Mouse (Mus musculus): ENCODE data around the gene Llgl2. TPM values are rescaled to one million over a fixed set of nuclear protein-coding genes. Genes with fewer than 3 reads are reported as not detected.

The Llgl2 gene
- total and polyA plus RNA-seq, 3 experiments = 3.8 to 12.3 (median 9.2) TPM

- DNase-seq (ENCODE audit: extremely low read depth) = no peak
- no peak overlapping the region for H3K4me3 ChIP-seq (replicated peaks in 1 of 3; ENCODE audit: low read depth in 2 of 3, low read length in 2 of 3, poor library complexity in 1 of 3)
- no peak overlapping the region for H3K27ac ChIP-seq (ENCODE audit: insufficient read depth, low read depth)
- in situ Hi-C loops (cut with MboI; ENCODE audit: low pct_ligation_motif_present, low pct_unique_long_range_greater_than_20kb, low sequenced_read_pairs) = no loop called here
- peaks cover 83 to 95% of the 10 kb centered on the region in 2 experiments for H3K36me3 ChIP-seq (replicated peaks in 1 of 2; ENCODE audit: control insufficient read depth in 1 of 2, insufficient read depth in 1 of 2, low read length in 1 of 2)
- no peak overlapping the region for H3K4me2 ChIP-seq (ENCODE audit: insufficient read depth, low read depth, poor library complexity, severe bottlenecking)
- H3K79me2 ChIP-seq (replicated peaks; ENCODE audit: control insufficient read depth, extremely low read depth, insufficient read depth, poor library complexity, severe bottlenecking) = no peaks in the 10 kb centered on the region
- no peaks in the 10 kb centered on the region for H3K9me3 ChIP-seq (replicated peaks; ENCODE audit: low read length)
- dilution Hi-C loops (cut with MboI; ENCODE audit: extremely low pct_ligation_motif_present, extremely low pct_unique_long_range_greater_than_20kb, low sequenced_read_pairs) = no loop called here
- H3K9ac ChIP-seq (ENCODE audit: insufficient read depth, low read depth) = no peak overlapping the region
- no peaks in the 10 kb centered on the region for H3K4me1 ChIP-seq (ENCODE audit: control insufficient read depth in 1 of 2, insufficient read depth in 2 of 2)
- no peaks in the 10 kb centered on the region for H3K27me3 ChIP-seq (replicated peaks)
- TF ChIP-seq USF1 (IDR thresholded peaks at IDR 0.05; ENCODE audit: low read depth, low read length) (no peak), E2F4 (IDR thresholded peaks at IDR 0.05; ENCODE audit: insufficient replicate concordance, low read depth, low read length) (no peak), BHLHE40 (IDR thresholded peaks at IDR 0.05; ENCODE audit: low read depth, low read length) (no peak), NRF1 (IDR thresholded peaks at IDR 0.05; ENCODE audit: low read depth, low read length) (no peak), ZMIZ1 (IDR thresholded peaks at IDR 0.05; ENCODE audit: low read depth, low read length) (no peak), JUN (IDR thresholded peaks at IDR 0.05; ENCODE audit: insufficient read depth, low read depth, low read length) (no peak), IRF4 (IDR thresholded peaks at IDR 0.05; ENCODE audit: low read depth, low read length) (no peak), SIN3A (IDR thresholded peaks at IDR 0.05; ENCODE audit: low read length) (no peak), MAFK (IDR thresholded peaks at IDR 0.05; ENCODE audit: insufficient replicate concordance, low read length) (no peak), POLR2AphosphoS2 (IDR thresholded peaks at IDR 0.05; ENCODE audit: low read depth, low read length) (no peak), PAX5 (IDR thresholded peaks at IDR 0.05; ENCODE audit: low read length) (no peak), USF2 (conservative IDR thresholded peaks at IDR 0.05; ENCODE audit: low read depth, low read length) (no peak), ZC3H11A (IDR thresholded peaks at IDR 0.05; ENCODE audit: low read depth, low read length) (no peak)
These were observed 31.5 kb upstream of the Llgl2 start for GRCm38 (mm10) chr11:115792353-115792752.

- no peak for DNase-seq (ENCODE audit: extremely low read depth)
- Histone ChIP-seq H3K79me2 (replicated peaks; ENCODE audit: control insufficient read depth, extremely low read depth, insufficient read depth, poor library complexity, severe bottlenecking) (no peaks in the 10 kb centered on the region), H3K9me3 (replicated peaks; ENCODE audit: low read length) (no peaks in the 10 kb centered on the region), H3K36me3 (replicated peaks in 1 of 2; ENCODE audit: control insufficient read depth in 1 of 2, insufficient read depth in 1 of 2, low read length in 1 of 2) (peaks cover 91 to 99% of the 10 kb centered on the region in 2 experiments), H3K9ac (ENCODE audit: insufficient read depth, low read depth) (no peak overlapping the region), H3K27ac (ENCODE audit: insufficient read depth, low read depth) (no peak overlapping the region), H3K4me3 (replicated peaks in 1 of 3; ENCODE audit: low read depth in 2 of 3, low read length in 2 of 3, poor library complexity in 1 of 3) (no peak overlapping the region), H3K4me1 (ENCODE audit: control insufficient read depth in 1 of 2, insufficient read depth in 2 of 2) (no peaks in the 10 kb centered on the region), H3K27me3 (replicated peaks) (no peaks in the 10 kb centered on the region), H3K4me2 (ENCODE audit: insufficient read depth, low read depth, poor library complexity, severe bottlenecking) (no peak overlapping the region)
- in situ Hi-C loops (cut with MboI; ENCODE audit: low pct_ligation_motif_present, low pct_unique_long_range_greater_than_20kb, low sequenced_read_pairs) = no loop called here
- dilution Hi-C loops (cut with MboI; ENCODE audit: extremely low pct_ligation_motif_present, extremely low pct_unique_long_range_greater_than_20kb, low sequenced_read_pairs) = no loop called here
- TF ChIP-seq NELFE (IDR thresholded peaks at IDR 0.05; ENCODE audit: low read depth, low read length) = no peak
- no peak for TF ChIP-seq ELF1 (IDR thresholded peaks at IDR 0.05; ENCODE audit: low read depth, low read length)
- TF ChIP-seq SIN3A (IDR thresholded peaks at IDR 0.05; ENCODE audit: low read length) = no peak
- no peak for TF ChIP-seq ZMIZ1 (IDR thresholded peaks at IDR 0.05; ENCODE audit: low read depth, low read length)
- no peak for TF ChIP-seq MYC (IDR thresholded peaks at IDR 0.05; ENCODE audit: low read depth, low read length)
- TF ChIP-seq MAFK (IDR thresholded peaks at IDR 0.05; ENCODE audit: insufficient replicate concordance, low read length) = no peak
- no peak for TF ChIP-seq KAT2A (IDR thresholded peaks at IDR 0.05; ENCODE audit: insufficient replicate concordance, low read length)
- TF ChIP-seq ZC3H11A (IDR thresholded peaks at IDR 0.05; ENCODE audit: low read depth, low read length) = no peak
- TF ChIP-seq ETS1 (conservative IDR thresholded peaks at IDR 0.05; ENCODE audit: low read depth, low read length) = no peak
- no peak for TF ChIP-seq CTCF (conservative IDR thresholded peaks at IDR 0.05 in 1 of 2, IDR thresholded peaks at IDR 0.05 in 1 of 2; ENCODE audit: low read depth in 2 of 2, low read length in 2 of 2)
- TF ChIP-seq JUND (conservative IDR thresholded peaks at IDR 0.05; ENCODE audit: low read depth, low read length) = no peak
- TF ChIP-seq UBTF (IDR thresholded peaks at IDR 0.05; ENCODE audit: low read depth, low read length) = no peak
These were observed 27.0 kb upstream of the Llgl2 start for GRCm38 (mm10) chr11:115796898-115797297.
